Mouse (Mus musculus) skeletal muscle tissue, postnatal 0 days (tissue): ENCODE measurements around the gene Olfr433. TPM values are rescaled to one million over a fixed set of nuclear protein-coding genes. Genes with fewer than 3 reads are reported as not detected.

Experiments
- polyA plus RNA-seq: library from polyadenylated mRNA; unstranded; fragments of >200 nt; fragmentation: Nextera tagmentation; extraction: Ambion mirVana; gene quantifications from 2 replicates; pipeline ENCODE4 v1.2.1, GENCODE M21; 2015

The Olfr433 gene
- polyA plus RNA-seq: not detected in 2 replicates

GRCm38 (mm10) chr1:174040523-174041177 is at the start of gene Olfr433:
Olfr433 (plus strand) TSS chr1:174040705.

GRCm38 (mm10) chr1:174031698-174032097 is 8.8 kb upstream of the Olfr433 start, which contains the start of gene Ifi205:
Ifi205 (minus strand) TSS chr1:174031810.

GRCm38 (mm10) chr1:174048893-174049292 is 8.4 kb downstream of the Olfr433 start, which contains the start of gene Olfr432:
Olfr432 (plus strand) TSS chr1:174049205.

GRCm38 (mm10) chr1:174066305-174066704 is 25.8 kb downstream of the Olfr433 start, which contains the start of gene Olfr430:
Olfr430 (plus strand) TSS chr1:174066605.

GRCm38 (mm10) chr1:174084031-174084430 is 43.5 kb downstream of the Olfr433 start, which contains the start of gene Olfr429:
Olfr429 (plus strand) TSS chr1:174084331.

Other genes with a start within 250 kb of the Olfr433 start
- gene Ifi211, start 127.7 kb upstream of the Olfr433 start, polyA plus RNA-seq: 1.8 and 3.7 TPM in 2 replicates
- gene Mndal, start 98.2 kb upstream of the Olfr433 start, polyA plus RNA-seq: 5.9 and 10.4 TPM in 2 replicates
- gene Ifi203, start 98.0 kb upstream of the Olfr433 start, polyA plus RNA-seq: 4.5 and 5.0 TPM in 2 replicates
- 0.32 TPM in 1 of 2 replicates, not detected in the other for gene Ifi202b, start 58.0 kb upstream of the Olfr433 start, polyA plus RNA-seq
- gene Ifi205, start 8.9 kb upstream of the Olfr433 start, polyA plus RNA-seq: 0.53 and 1.0 TPM in 2 replicates
- gene Olfr432, start 8.5 kb downstream of the Olfr433 start, polyA plus RNA-seq: not detected in 2 replicates
- not detected in 2 replicates for gene Olfr430, start 25.9 kb downstream of the Olfr433 start, polyA plus RNA-seq
- not detected in 2 replicates for gene Olfr429, start 43.6 kb downstream of the Olfr433 start, polyA plus RNA-seq
- not detected in 2 replicates for gene Olfr427, start 56.2 kb downstream of the Olfr433 start, polyA plus RNA-seq
- not detected in 2 replicates for gene Olfr231, start 80.5 kb downstream of the Olfr433 start, polyA plus RNA-seq
- gene Olfr424, start 90.8 kb downstream of the Olfr433 start, polyA plus RNA-seq: not detected in 2 replicates
- not detected in 2 replicates for gene Olfr420, start 114.9 kb downstream of the Olfr433 start, polyA plus RNA-seq
- gene Spta1, start 132.1 kb downstream of the Olfr433 start, polyA plus RNA-seq: 0.05 and 0.09 TPM in 2 replicates
- not detected in 2 replicates for gene Olfr419, start 211.4 kb downstream of the Olfr433 start, polyA plus RNA-seq